Mouse (Mus musculus): ENCODE measurements around the gene Azi2.

The Azi2 gene

DNA sequence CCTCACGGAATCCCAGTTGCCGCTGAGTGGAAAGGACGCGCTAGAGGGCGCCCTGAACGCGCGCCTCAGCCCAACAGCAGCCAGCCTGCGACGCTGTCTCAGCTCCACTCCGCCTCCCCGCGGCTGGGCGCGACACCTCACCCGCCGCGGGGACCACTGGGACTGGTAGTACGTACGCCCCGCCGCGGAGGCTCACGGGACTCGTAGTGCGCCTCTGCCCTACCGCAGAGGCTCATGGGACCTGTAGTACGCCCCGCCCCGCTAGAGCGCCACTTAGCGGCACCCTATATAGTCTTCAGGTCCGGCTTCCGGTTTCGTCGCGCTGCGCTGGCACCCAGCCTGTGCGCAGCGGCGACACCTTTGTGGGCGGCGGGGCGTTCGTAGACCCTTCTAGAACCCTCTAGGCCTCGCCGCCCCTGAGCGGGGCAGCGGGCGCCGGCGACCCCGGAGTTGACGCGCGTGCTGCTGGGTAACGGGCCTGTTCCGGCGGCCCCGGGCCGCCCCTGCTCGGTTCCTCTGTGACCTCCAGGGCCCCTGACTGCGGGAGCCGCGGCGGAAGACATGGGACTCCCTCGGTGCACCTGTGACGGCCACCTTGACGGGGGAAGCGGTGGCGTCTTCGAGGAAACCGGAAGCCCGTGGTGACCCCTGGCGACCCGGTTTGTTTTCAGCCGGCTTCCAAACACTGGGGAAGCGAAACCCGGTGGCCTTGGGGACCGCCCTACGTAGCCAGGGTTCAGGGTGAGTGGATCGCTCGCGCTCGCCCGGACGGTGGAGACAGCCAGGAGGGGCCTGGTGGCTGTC lies at the start of gene Azi2:
Gene Azi2 (plus strand): TSS at position 282 of the 804 bp plus-strand sequence.
- peak; percentile 95 for DNase-seq (ENCODE audit: low read depth, low spot score)

DNA sequence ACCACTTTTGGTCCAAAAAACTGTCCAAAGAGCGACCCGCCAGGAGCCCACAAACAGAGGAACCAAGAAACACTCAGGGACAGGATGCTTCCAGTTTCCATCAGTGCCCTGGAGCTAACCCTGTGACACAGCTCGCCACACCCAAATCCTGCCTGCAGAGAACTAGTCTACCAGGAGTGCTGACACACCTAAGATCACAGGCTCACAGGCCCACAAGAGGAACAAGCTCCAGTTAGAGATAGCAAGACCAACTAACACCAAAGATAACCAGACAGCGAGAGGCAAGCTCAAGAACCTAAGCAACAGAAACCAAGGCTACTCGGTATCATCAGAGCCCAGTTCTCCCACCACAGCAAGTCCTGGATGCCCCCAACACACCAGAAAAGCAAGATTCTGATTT lies 43.7 kb upstream of the Azi2 start:
- no peak for DNase-seq (ENCODE audit: low read depth, low spot score)

DNA sequence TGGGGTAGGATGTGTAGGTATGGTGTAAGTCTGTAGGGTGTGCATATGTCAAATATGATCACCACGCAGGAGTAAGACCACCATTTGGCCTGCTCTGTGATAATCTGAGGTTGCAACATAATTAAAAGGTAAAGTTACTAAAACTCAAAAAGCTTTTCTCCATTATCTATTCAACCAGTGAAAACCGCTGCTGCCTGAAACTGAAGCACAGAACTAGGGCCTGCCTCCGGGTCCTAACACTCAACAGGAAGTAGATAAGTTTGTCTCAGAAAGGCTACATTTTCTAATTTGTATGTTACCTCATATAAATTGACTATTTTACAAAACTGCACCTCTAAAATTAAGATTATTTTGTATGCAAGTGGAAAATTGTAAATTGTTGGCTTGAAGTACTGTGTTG lies 38.8 kb upstream of the Azi2 start:
- DNase-seq (ENCODE audit: low read depth, low spot score) = no peak

DNA sequence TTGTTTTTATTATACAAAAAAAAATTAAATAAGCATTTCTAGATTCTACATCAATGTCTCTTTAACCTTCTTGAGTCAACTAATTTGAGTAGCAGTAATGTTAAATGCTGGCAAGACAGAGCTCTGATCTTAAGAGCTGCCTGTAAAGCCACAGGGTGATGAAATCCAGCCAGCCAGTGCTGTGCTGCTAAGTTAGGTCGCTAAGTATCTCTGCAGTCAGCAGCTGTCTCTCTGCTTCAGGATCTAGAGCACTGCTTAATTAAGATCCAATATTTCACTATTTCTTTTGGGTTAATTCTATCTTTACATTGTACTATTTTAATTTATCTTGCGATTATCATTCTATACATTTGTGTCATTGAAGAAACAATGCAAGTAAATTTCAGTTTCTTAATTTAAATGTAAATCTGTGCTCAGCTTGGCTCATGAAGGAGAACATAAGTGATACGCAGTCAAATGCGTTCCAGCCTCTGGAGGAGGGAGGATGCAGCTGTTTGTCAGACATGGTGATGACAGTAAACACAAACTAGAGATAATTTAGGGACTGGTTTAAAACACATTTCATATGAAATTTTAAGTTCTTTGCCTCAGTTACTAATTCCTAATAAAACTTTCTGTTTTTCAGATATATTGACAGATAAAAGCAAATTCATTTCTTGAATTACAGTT lies 36.9 kb upstream of the Azi2 start:
- no peak for DNase-seq (ENCODE audit: low read depth, low spot score)

DNA sequence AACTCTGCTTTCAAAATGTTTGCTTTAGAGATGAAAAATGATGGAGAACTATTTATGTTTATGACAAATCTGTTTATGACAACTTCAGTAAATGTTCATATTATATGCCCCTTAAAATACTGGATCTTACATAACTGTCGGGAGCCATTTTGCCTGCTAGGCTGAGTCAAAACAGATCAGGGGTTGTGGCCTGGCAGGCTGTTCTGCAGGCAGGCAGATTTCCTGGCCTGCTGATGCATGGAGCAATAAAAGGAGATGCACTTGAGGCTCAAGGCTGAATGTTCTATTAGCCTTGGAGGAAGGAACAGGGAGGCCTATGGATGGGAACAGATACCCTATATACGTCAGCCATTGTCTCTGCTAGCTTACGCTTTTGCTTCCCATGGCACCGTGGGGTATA lies 36.4 kb upstream of the Azi2 start:
- no peak for DNase-seq (ENCODE audit: low read depth, low spot score)

DNA sequence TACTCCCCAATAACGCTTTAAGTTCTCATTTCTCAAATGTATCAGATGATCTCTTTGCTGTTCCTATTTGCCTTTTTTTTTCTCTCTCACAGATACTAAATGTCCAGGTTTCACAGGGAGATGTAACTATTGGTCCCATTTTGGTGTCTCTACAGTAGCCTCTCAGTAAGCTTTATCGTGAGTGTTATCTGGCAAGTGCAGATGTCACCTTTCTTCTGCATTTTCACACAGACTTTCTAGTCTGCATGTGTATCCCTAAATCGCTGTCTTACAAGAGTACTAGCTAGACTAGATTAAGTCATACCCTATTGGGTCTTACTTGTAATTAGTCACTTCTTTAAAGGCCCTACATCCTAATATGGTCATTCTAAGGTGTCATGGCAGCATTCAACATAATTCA lies 27.4 kb upstream of the Azi2 start:
- no peak for DNase-seq (ENCODE audit: low read depth, low spot score)

DNA sequence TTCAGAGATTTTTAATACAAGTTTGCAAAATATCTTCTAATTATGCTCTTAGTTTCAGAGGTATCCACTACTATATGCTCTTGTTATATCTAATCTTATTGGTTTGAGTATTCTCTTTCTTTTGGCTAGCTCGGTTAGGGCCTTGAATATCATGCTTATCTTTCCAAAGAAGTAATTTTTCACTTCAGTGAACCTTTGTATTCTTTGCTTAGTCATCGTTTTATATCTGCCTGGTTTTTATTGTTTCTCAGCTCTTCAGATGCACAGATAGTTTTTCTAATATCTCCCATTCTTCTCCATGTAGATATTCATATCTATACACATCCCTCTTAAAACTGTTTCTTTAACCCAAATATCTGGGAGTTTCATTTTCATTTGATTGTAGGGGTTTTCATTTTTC lies 15.3 kb upstream of the Azi2 start:
- no peak for DNase-seq (ENCODE audit: low read depth, low spot score)

DNA sequence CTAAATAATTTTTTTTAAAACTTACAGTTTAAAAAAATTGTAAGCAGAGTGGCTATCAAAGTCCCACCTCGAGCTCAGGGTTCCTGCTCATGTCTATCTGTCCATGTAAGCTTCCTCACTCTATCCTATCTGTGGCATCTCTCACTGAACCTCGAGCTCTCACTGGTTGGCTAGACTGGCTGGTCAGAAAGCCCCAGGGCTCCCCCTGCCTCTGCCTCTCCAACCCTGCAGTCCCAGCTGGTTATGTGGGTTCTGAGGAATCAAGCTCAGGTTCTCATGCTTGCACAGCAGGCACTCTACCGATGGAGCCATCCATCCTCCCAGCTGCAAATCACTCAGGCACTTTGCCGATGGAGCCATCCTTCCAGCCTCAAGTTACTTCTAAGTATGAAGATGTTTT lies 10.8 kb upstream of the Azi2 start:
- no peak for DNase-seq (ENCODE audit: low read depth, low spot score)

DNA sequence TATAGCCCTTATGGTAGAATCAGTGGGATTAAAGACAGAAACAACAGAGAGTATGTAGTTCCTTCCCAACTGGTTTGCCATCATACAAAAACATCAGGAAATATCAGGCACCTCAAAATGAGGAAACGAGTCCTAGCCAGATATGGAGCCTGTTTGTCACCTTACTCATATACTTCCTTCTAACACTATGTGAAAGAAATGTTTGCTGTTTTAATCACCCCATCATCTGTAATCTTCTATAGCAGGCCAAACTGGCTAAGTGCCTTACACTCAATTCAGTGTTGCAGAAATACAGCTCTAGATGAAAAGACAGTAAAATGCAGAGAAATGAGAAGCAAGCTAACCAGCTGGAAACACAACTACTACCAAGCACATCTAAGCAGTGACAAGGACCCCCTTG lies 10.0 kb upstream of the Azi2 start:
- no peak for DNase-seq (ENCODE audit: low read depth, low spot score)

DNA sequence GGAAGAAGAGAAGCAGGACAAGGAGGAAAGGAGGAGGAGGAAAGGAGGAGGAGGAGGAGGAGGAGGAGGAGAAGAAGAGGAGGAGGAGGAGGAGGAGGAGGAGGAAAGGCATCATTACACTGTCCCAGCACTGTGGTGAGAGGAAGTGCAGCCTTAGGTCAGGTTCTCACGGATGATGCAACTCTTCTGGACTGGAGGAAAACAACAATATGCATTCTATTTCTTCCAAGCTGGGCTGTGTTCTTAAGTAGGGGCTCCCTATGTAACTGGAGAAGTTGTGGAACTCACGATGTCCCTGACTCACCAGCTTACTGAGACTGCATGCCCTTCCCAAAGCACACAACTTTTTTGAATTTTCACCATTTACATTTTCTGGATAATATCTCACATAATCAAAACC lies 8.6 kb upstream of the Azi2 start:
- no peak for DNase-seq (ENCODE audit: low read depth, low spot score)

DNA sequence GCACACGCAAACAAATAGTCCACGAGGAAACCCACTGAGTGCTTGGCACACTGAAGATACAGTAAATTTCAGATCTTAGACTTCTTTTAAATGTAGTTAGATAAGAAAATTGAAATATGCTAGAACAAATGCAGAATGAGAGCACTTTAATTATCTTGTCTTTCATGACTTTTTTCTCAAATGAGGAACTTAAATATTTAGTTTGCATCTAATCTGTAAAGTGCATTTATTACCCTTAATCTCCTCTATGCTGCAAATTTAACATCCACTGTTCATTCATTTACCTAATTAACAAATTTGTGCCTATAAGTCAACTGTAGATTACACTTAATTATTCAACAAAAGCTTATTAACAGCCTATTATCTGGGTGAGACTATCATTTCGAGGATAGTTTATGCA lies 5.3 kb upstream of the Azi2 start:
- DNase-seq (ENCODE audit: low read depth, low spot score) = no peak

DNA sequence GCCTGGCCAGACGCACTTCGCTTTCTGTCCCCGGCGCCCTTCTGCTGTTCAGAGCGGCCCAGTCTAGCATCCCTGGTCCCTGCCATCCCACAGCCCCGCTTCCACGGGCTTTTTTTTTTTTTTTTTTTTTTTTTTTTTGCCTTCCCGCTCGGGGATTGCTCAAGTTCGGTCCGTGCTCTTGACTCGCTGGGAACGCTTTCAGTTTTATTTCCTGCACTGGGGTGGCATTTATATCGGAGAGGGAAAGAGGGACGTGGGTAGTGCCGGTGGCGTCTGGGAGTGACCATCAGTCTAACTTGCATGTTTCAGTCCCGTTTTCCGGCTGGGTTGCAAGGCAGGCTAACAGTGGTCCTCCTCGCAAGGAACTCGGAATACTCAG lies 712 bp downstream of the Azi2 start:
- no peak for DNase-seq (ENCODE audit: low read depth, low spot score)

DNA sequence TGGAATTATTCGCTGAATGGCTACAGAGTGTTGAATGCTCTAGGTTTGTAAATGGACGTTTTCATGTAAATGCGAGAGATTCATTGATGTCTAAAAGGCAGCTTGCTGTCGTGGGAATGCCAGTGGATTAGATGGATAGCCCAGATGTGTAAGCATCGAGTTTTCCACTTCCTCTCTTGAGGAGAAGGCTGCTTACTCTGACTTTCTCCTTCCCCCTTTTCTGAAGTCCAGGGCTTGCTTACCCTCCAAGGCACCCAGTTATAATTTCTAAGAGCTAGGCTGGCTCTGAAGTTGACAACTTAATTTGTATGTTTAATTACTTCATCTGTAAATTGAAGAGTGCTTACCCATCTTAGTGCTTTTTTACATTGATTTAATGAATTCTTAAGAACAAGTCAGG lies 1.3 kb downstream of the Azi2 start:
- no peak for DNase-seq (ENCODE audit: low read depth, low spot score)

DNA sequence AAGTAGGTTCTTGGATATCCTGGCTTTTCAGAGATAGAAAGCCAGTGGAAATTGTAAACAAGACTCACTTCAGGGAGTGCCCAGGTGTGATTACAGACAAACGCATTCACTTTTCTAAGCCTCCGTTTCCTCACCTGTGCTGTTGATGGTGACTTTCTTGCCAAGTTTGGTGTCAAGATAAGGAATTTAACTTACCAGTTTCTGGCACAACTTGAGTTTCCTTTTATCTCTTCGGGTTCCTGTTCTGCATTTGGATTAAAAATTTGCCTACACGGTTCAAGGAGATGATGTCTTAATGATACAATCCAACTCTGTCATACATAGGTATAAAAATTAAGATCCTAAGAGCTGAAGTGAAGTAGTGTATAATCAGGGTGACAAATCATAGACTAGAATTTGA lies 2.4 kb downstream of the Azi2 start:
- DNase-seq (ENCODE audit: low read depth, low spot score) = no peak

DNA sequence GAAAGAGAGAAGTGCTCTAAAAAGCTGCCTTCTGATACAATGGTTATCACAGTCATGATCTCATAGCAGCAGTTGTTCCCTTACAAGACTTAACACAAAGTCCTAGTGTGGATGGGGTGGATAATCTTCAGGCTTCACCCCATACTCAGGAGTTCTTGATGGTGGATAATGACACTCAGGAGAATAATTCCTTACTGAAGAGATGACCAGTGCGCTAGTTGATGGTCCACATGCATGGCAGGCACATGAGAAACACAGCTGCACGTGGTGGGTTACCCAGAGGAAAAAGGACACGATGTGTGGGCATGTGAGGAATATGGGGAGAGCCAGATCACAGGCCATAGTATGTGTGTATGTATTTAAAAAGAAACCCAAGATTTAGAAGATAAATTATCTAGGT lies 3.3 kb downstream of the Azi2 start:
- no peak for DNase-seq (ENCODE audit: low read depth, low spot score)

DNA sequence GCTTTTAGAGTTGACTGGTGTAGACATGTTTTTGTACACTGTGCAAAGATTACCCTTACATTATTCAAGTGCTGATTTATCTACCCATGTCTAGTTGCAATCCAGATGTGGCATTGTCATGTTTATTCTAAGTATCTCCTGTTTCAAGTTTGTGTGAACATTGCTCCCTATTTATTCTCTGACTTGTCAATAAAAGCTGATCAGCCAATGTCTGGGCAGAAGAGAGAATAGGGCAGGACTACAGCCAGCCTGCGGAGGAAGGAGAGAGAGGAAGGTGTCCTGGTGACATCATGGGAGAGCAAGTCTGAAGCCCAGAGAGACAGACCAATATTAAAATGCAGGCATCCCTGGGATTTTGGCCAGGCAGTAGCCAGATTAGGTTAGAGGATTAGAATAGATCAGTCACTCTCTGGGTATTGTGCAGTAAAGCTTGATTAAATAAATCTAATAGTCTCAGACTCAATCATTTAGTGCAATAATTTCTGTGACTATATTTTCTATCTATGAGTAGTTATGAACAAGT lies 4.8 kb downstream of the Azi2 start:
- DNase-seq (ENCODE audit: low read depth, low spot score) = no peak

DNA sequence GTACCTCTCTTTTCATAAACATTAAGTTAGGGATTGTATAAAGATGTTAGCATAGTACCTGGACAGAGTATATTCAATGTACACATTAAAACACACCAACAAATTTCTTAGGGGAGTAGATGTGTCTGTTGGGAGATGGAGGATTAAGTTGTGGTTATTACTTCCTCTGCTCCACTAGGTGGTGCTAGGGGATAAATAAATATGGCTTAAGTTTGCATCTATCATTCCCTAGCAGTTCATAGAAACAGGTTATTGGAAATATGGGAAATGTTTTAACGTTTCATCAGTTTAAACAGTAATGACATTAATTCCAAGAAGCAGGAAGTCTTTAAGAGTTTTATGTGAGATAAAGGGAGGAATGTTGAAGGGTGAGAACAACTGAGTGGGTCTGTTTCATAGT lies 13.0 kb downstream of the Azi2 start:
- DNase-seq (ENCODE audit: low read depth, low spot score) = peak; percentile 12

DNA sequence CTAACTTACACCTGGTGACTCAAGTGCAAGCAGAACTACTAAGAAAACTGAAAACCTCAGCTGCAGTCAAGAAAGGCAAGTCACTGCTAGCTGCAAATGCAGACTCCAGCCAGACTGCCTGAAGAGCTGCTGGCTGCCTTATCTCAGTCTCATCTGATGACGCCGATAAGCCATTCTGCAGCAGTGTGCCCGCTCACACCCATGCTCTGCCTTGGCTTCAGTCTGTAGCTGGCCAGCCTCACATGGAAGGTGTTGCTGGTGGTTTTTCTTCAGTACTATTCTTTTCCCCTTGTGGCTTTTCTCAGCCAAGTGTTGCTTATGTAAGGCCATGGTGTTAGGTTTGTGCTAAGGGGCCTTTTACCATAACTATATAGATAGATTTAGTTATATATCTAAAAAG lies 18.8 kb downstream of the Azi2 start:
- DNase-seq (ENCODE audit: low read depth, low spot score) = no peak

DNA sequence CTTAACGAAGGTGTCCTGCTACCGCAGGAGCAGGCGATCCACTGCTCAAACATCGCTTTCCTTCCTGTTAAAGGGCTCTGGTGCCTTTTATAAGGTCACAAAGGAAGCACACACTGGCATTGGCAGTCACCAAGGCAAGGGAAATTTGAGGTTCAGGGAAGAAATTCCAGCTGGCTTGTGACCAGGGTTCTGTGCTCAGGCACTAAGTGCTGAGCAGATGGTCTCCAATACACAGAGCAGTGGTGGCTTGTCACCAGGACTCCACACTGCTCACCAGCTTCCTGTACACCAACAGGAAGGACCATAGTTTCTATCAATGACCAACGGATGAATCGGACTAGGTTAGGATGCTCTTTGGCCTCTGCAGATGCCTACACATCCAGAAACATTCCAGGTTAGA lies 30.1 kb downstream of the Azi2 start:
- DNase-seq (ENCODE audit: low read depth, low spot score) = no peak

DNA sequence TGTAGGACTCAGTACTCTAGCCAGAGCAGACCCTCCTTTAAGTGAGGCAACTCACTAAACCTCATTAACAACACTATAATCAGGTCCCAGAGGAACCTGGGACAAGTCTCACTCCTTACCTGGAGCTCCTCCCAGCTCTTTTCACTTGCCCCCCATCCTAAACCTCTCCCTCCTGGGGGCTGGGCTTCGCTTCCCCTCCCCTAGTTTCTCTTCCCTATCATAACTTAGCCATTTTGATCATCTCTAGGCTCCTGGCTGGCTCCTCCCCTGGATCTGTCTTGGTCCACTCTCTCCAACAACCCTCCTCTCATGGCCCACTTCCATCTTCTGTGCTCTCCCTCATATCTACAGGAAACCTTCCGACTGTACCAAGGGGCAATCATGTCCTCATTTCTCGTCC lies 31.0 kb downstream of the Azi2 start:
- no peak for DNase-seq (ENCODE audit: low read depth, low spot score)

DNA sequence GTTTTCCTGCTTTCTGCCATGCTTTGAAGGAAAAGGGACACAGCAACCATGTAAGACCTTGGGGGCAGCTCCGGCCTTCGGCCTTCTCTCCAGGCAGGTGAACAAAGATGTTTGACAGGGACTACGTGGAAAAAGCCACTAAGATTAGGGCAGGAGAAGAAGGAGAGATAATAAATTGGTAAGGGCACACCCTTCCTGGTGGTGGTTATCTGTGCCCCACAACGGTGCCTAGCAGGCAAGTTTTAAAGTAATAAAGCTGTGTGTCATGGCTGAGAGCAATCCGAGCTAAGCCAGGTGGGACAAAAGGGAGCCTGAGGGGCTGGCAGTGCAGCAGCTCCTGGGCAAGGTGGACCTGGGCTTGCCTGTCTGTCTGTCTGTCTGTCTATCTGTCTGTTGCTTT lies 31.8 kb downstream of the Azi2 start:
- no peak for DNase-seq (ENCODE audit: low read depth, low spot score)

DNA sequence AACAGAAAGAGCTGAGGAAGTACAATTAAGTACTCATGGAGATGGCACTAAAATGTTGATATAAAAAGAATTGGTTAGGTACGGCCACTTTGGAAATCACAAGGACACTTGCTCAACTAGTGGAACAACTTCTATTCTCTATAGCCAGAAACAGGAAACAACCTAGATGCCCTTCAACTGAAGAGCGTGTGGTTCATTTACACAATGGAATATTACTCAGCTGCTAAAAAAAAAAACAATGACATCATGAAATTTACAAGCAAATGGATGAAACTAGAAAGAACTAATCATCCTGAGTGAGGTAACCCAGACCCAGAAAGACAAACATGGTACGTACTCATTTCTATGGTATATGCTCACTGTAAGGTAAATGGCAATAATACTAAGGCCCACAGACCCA lies 33.1 kb downstream of the Azi2 start:
- DNase-seq (ENCODE audit: low read depth, low spot score) = no peak
